Mouse (Mus musculus) midbrain, embryonic 14.5 days (tissue): ENCODE results near the gene Tra2b. TPM values are rescaled to one million over a fixed set of nuclear protein-coding genes. Genes with fewer than 3 reads are reported as not detected.
"Not testable (repeated sequence)": the region's sequence is repeated elsewhere in the genome, so short reads cannot be mapped to it uniquely, and the experiment has no call there.

ENCODE experiments used
- ATAC-seq: fragments of 200-750 bp; cut with Nextera tagmentation; 2 replicates; pipeline ENCODE4 v1.8.0; 2017; ENCODE audit warnings: moderate number of reproducible peaks, moderate library complexity; ENCODE audit not compliant: low FRiP score, low TSS enrichment
- DNase-seq: peaks from one replicate; pipeline ENCODE4 v3.0.0-alpha.2; 2015
- H3K27ac ChIP-seq: fragments of 300-500 bp; sonication (generic); replicated peaks from 2 replicates; pipeline ENCODE4 v1.5.1; 2014; ENCODE audit warnings: mild to moderate bottlenecking, low read depth, low read length, moderate library complexity
- H3K27me3 ChIP-seq: fragments of 300-500 bp; sonication (generic); 2 replicates; pipeline ENCODE4 v1.6.1; 2014; ENCODE audit warnings: low read length, control low read depth, mixed read lengths; ENCODE audit not compliant: control insufficient read depth, insufficient read depth
- H3K36me3 ChIP-seq: fragments of 300-500 bp; sonication (generic); 2 replicates; pipeline ENCODE4 v1.6.1; 2014; ENCODE audit warnings: low read length, control low read depth; ENCODE audit not compliant: control insufficient read depth, insufficient read depth
- H3K4me1 ChIP-seq: fragments of 300-500 bp; sonication (generic); 2 replicates; pipeline ENCODE4 v1.6.1; 2014; ENCODE audit warnings: mild to moderate bottlenecking, antibody characterized with exemption, low read length, control low read depth; ENCODE audit not compliant: control insufficient read depth, insufficient read depth
- H3K4me2 ChIP-seq: fragments of 300-500 bp; sonication (generic); 2 replicates; pipeline ENCODE4 v1.6.1; 2014; ENCODE audit warnings: mild to moderate bottlenecking, low read length, moderate library complexity
- H3K4me3 ChIP-seq: fragments of 300-500 bp; sonication (generic); replicated peaks from 2 replicates; pipeline ENCODE4 v1.5.1; 2014; ENCODE audit warnings: low read depth, low read length
- H3K9ac ChIP-seq: fragments of 300-500 bp; sonication (generic); replicated peaks from 2 replicates; pipeline ENCODE4 v1.6.1; 2014; ENCODE audit warnings: mild to moderate bottlenecking, low read length, moderate library complexity
- H3K9me3 ChIP-seq: fragments of 300-500 bp; sonication (generic); 2 replicates; pipeline ENCODE4 v1.6.1; 2016; ENCODE audit warnings: low read length, control low read depth, mixed read lengths; ENCODE audit not compliant: control insufficient read depth
- WGBS: fragments of 180-500 bp; shearing (Covaris S2); extraction: QIAGEN DNeasy Blood & Tissue Kit; methylation state at CpG from one replicate; pipeline ENCODE4 v1.1.7; 2014; 5-methylcytosine and 5-hydroxymethylcytosine counted together
- polyA plus RNA-seq: library from polyadenylated mRNA; unstranded; fragments of >200 nt; fragmentation: Nextera tagmentation; extraction: Ambion mirVana; gene quantifications from 2 replicates; pipeline ENCODE4 v1.2.1, GENCODE M21; 2014

The Tra2b gene
- polyA plus RNA-seq, 1 experiment from 2014 or later = 286 TPM

DNA sequence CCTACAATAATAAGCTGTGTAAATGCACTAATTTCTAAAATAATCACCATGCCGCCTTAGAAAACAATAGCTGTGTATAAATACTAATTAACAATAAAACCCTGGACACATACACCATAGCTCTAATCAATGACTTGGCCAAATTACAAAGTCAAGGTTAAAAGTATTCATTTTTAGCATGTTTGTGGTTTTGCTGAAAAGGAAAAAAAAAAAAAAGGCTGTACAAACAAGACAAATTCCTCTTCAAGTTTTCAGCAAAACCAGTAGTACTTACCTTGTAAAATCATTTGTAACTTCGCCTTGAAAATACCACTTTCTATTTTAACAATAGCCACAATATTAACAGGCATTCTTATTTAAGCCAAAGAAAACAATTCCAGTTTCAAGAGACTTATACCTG, 4.2 kb downstream of the Tra2b start:
- Histone ChIP-seq H3K27me3 (no peaks in the 10 kb centered on the region), H3K4me1 (peaks cover 41% of the 10 kb centered on the region), H3K4me3 (no peak overlapping the region), H3K9ac (no peak overlapping the region), H3K4me2 (no peak overlapping the region), H3K9me3 (no peaks in the 10 kb centered on the region), H3K36me3 (no peaks in the 10 kb centered on the region), H3K27ac (no peak overlapping the region)
- WGBS = 86% methylated on average over 2 of the region's 2 CpGs
- DNase-seq (no peak), ATAC-seq (no peak)

DNA sequence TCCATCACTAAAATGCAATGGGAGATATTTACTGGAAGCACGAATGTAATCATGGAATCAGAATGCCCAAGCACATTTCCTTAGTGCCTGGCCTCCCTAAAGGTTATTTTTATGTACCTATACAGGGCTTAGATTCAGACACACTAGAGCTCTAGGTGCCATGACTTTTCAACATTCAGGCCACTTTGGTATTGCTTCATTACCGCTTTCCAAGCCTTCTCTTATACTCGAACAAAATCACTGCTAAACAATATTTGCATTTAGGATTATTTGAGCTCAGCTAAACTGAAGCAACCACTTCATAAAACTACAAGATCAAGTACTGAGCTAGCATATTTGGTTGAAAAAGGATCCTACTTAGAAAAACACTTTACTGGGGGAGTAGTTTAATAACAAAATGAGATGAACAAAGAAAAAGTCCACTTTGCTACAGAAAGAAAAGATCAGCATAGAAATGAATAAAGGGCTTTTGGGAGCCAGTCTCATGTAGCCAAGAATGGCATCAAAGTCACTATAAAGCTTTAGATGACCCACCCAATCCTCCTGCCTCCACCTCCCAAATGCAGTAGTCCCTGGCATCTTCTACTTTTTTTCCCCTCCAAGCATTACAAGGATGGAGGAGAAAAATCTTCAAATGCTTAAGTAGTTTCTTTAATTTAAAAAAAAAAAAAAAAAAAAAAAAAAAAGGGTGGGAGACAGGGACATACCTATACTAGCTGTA, 5.2 kb downstream of the Tra2b start:
- peaks cover 47% of the 10 kb centered on the region for H3K4me1 ChIP-seq
- ATAC-seq = no peak

DNA sequence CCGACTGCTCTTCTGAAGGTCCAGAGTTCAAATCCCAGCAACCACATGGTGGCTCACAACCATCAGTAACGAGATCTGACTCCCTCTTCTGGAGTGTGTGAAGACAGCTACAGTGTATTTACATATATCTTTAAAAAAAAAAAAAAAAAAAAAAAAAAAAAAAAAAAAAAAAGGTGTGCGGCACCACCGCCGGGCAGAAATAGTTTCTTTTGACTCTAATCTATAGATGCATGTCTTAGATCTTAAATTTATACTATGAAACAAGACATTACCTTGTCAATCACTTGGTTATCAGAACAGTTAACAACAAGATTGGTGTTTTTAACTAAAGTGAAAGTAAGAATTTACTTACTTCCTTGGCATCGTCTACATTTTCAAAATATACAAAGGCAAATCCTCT, 13.6 kb downstream of the Tra2b start:
- DNase-seq, H3K9me3 ChIP-seq, H3K9ac ChIP-seq, H3K27ac ChIP-seq, H3K4me3 ChIP-seq, H3K4me2 ChIP-seq, H3K27me3 ChIP-seq, ATAC-seq: not testable (repeated sequence)
- 90% methylated on average over 6 of the region's 6 CpGs for WGBS
- Histone ChIP-seq H3K4me1 (peaks cover 11% of the 10 kb centered on the region), H3K36me3 (peaks cover 62% of the 10 kb centered on the region)

More for the DNA sequence above, 5.2 kb downstream of the Tra2b start:
- no peaks in the 10 kb centered on the region for H3K27me3 ChIP-seq
- H3K27ac ChIP-seq = no peak overlapping the region
- DNase-seq = no peak
- H3K9me3 ChIP-seq = no peaks in the 10 kb centered on the region
- H3K4me2 ChIP-seq = no peak overlapping the region
- no peaks in the 10 kb centered on the region for H3K36me3 ChIP-seq
- H3K9ac ChIP-seq = no peak overlapping the region
- WGBS = 66% methylated on average over 3 of the region's 3 CpGs
- no peak overlapping the region for H3K4me3 ChIP-seq

DNA sequence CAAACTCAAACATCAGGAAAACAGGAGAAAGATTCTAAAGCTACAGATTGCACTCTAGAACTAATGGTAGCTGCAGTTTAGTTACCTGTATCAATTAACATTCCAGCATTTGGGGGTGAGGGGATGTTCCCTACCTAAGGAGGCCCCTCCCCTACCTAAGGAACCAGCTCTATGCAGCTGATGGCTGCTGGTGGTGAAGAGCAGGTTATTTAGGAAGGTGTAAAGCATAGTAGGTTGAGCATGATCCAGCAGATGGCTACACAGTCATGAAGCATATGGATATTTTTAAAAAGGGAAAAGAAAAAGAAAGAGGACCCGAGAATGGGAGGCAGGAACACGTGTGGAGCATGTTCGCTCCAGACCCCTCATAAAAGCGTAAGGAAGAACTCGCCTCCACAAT, 15.5 kb downstream of the Tra2b start:
- Histone ChIP-seq H3K9me3 (no peaks in the 10 kb centered on the region), H3K4me2 (no peak overlapping the region), H3K27ac (no peak overlapping the region), H3K4me1 (no peaks in the 10 kb centered on the region), H3K27me3 (no peaks in the 10 kb centered on the region), H3K36me3 (peaks cover 69% of the 10 kb centered on the region), H3K9ac (no peak overlapping the region), H3K4me3 (no peak overlapping the region)
- no peak for ATAC-seq
- DNase-seq = no peak
- 96% methylated on average over 5 of the region's 5 CpGs for WGBS

DNA sequence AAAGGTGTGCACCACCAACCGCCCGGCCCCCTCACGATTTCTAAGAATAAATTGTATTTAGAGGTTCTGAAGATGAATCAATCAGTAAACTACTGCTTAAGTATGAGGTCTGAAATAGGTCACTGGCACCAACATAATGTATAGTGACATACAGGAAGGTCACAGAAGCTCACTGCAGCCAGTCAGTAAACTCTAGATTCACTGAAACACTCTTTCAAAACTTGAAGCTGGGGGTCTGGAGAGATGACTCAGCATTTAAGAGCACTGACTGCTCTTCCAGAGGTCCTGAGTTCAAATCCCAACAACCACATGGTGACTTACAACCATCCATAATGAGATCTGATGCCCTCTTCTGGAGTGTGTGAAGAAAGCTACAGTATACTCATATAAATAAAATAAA, 16.1 kb downstream of the Tra2b start:
- no peak for ATAC-seq
- no peak overlapping the region for H3K4me2 ChIP-seq
- H3K4me1 ChIP-seq = no peaks in the 10 kb centered on the region
- no peak overlapping the region for H3K4me3 ChIP-seq
- no peak overlapping the region for H3K27ac ChIP-seq
- peaks cover 74% of the 10 kb centered on the region for H3K36me3 ChIP-seq
- H3K27me3 ChIP-seq = no peaks in the 10 kb centered on the region
- WGBS = 97% methylated on average over 3 of the region's 3 CpGs
- no peak for DNase-seq
- H3K9me3 ChIP-seq = no peaks in the 10 kb centered on the region
- H3K9ac ChIP-seq = no peak overlapping the region

DNA sequence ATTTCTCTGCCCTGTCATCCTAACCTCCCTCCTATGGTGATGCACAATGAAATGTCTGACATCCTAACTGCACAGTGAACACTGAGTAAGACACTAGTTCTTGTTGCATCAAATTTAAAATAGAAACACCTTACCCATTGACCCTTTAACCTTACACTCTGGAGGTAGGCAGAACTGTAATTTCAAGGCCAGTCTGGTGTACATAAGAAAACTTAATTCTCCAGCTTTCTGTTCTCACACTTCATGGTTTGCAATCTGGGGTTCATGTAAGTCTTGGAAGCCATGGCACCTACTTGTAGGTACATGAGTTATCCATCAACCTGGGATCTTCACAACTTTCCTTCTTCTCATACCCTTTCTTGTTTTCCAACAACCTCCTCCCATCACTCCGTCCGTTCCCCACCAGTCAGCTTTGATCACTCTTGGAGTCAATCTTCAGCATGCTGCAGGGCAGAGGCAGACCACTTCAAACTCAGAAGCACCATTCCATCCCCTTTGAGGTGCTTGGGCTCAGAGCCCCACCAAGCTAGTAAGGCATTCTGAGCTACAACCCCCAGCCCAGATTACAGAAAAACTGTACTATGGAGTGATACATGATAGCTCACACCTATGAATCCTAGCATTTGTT, 23.5 kb downstream of the Tra2b start:
- no peak for DNase-seq
- Histone ChIP-seq H3K27me3 (no peaks in the 10 kb centered on the region), H3K4me3 (no peak overlapping the region), H3K27ac (no peak overlapping the region), H3K4me2 (no peak overlapping the region), H3K9me3 (no peaks in the 10 kb centered on the region), H3K4me1 (no peaks in the 10 kb centered on the region), H3K36me3 (peaks cover 57% of the 10 kb centered on the region), H3K9ac (no peak overlapping the region)
- WGBS = 94% methylated on average over 2 of the region's 2 CpGs
- no peak for ATAC-seq

DNA sequence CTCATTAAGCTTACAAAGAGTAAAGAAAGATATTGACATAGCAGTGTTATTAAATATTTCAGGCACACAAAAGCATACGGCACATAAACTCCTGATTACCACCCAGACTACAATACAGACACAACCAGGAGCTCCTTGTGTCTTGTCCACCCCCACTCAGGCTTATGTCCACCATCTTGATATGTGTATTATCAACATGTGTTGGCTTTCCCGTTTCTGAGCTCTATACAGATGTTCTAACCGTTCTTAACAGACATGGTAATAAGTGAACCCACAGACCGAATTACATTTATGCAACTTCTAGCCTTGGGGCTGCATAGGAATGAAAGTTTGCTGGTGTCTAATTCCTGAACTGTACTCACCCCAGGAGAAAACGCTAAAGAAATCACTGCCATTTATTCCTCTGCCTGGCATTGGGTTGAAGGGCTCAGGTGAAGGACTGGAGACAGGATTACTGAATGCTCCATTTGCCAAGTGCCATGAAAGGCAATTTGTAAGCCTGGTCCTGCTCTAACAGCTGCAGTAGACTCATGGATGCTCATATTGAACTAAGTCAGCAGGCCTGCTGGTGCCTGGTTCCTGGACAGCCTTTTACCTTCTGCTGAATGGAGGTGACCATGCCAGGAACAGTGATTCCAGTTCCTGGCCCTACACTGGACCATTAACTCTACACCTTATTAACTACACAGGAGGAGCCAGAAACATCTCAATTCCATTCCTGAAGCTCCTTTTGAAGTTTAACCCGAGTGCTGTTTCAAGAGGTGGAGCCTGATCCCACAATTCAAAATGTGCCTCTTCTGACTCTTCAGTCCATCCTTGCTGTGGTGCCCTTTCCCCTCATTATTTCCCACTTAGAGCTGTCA, 24.2 kb downstream of the Tra2b start:
- DNase-seq (no peak), ATAC-seq (no peak)
- Histone ChIP-seq H3K27ac (no peak overlapping the region), H3K4me1 (no peaks in the 10 kb centered on the region), H3K4me2 (no peak overlapping the region), H3K4me3 (no peak overlapping the region), H3K27me3 (no peaks in the 10 kb centered on the region), H3K9ac (no peak overlapping the region), H3K36me3 (peaks cover 53% of the 10 kb centered on the region), H3K9me3 (no peaks in the 10 kb centered on the region)
- WGBS = 79% methylated on average over 6 of the region's 6 CpGs

DNA sequence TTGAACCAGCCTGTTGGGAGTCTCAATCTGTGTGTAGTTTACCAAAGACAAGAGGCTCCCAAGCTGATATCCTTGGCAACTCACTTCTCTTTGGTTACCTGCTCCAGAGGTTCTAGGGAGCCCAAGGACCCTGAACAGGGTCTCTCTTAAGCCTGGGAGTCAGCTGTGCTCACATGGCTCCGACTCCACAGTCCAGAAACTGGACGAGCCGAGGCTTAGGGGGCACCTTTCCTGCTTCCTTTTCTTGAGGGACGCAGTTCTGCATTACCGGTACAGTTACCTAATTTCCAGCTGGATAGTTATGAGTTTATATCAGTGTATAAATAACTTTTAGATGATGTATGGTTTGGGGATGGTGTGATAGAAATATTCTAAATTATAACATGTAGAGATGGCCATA, 24.9 kb downstream of the Tra2b start:
- ATAC-seq = no peak
- H3K27ac ChIP-seq = no peak overlapping the region
- DNase-seq = no peak
- H3K4me1 ChIP-seq = no peaks in the 10 kb centered on the region
- H3K36me3 ChIP-seq = peaks cover 53% of the 10 kb centered on the region
- H3K27me3 ChIP-seq = no peaks in the 10 kb centered on the region
- H3K9me3 ChIP-seq = no peaks in the 10 kb centered on the region
- H3K9ac ChIP-seq = no peak overlapping the region
- WGBS = 88% methylated on average over 5 of the region's 5 CpGs
- H3K4me3 ChIP-seq = no peak overlapping the region
- no peak overlapping the region for H3K4me2 ChIP-seq
